Mouse (Mus musculus) liver, embryonic 11.5 days (tissue): Measurements from ENCODE around the gene Nrarp. TPM values are rescaled to one million over a fixed set of nuclear protein-coding genes. Genes with fewer than 3 reads are reported as not detected.

Source experiments
- ATAC-seq: fragments of 200-750 bp; cut with Nextera tagmentation; replicated peaks from 2 replicates; pipeline ENCODE4 v1.8.0; 2017; ENCODE audit warnings: moderate number of reproducible peaks, mild to moderate bottlenecking, moderate TSS enrichment, moderate library complexity; ENCODE audit not compliant: low FRiP score
- DNase-seq: peaks from one replicate; pipeline ENCODE4 v3.0.0-alpha.2; 2017; ENCODE audit warnings: low spot score
- H3K27ac ChIP-seq: fragments of 300-500 bp; sonication (generic); 2 replicates; pipeline ENCODE4 v1.5.1; 2014; ENCODE audit warnings: mild to moderate bottlenecking, low read depth, low read length, control low read depth
- H3K27me3 ChIP-seq: fragments of 300-500 bp; sonication (generic); replicated peaks from 2 replicates; pipeline ENCODE4 v1.6.1; 2014; ENCODE audit warnings: low read length, mixed read lengths; ENCODE audit not compliant: control insufficient read depth, insufficient read depth
- H3K36me3 ChIP-seq: fragments of 300-500 bp; sonication (generic); 2 replicates; pipeline ENCODE4 v1.6.1; 2014; ENCODE audit warnings: mild to moderate bottlenecking, low read length, moderate library complexity, mixed read lengths; ENCODE audit not compliant: control insufficient read depth, insufficient read depth
- H3K4me1 ChIP-seq: fragments of 300-500 bp; sonication (generic); replicated peaks from 2 replicates; pipeline ENCODE4 v1.6.1; 2014; ENCODE audit warnings: low read length, mixed read lengths; ENCODE audit not compliant: control insufficient read depth, insufficient read depth
- H3K4me2 ChIP-seq: fragments of 300-500 bp; sonication (generic); 2 replicates; pipeline ENCODE4 v1.6.1; 2014; ENCODE audit warnings: mild to moderate bottlenecking, control low read depth, moderate library complexity
- H3K4me3 ChIP-seq: fragments of 300-500 bp; sonication (generic); 2 replicates; pipeline ENCODE4 v1.5.1; 2014; ENCODE audit warnings: low read depth, low read length, control low read depth
- H3K9ac ChIP-seq: fragments of 300-500 bp; sonication (generic); 2 replicates; pipeline ENCODE4 v1.6.1; 2014; ENCODE audit warnings: low read depth, low read length, control low read depth
- H3K9me3 ChIP-seq: fragments of 300-500 bp; sonication (generic); 2 replicates; pipeline ENCODE4 v1.6.1; 2016; ENCODE audit warnings: low read length, inconsistent platforms, mixed read lengths; ENCODE audit not compliant: control insufficient read depth
- WGBS: fragments of 180-500 bp; shearing (Covaris S2); extraction: QIAGEN DNeasy Blood & Tissue Kit; methylation state at CpG from one replicate; pipeline ENCODE4 v1.1.7; 2014; 5-methylcytosine and 5-hydroxymethylcytosine counted together
- polyA plus RNA-seq: library from polyadenylated mRNA; unstranded; fragments of >200 nt; fragmentation: Nextera tagmentation; extraction: Ambion mirVana; gene quantifications from 2 replicates; pipeline ENCODE4 v1.2.1, GENCODE M21; 2014

Nrarp gene
- polyA plus RNA-seq, 1 experiment from 2014 or later, result 6.5 TPM

DNA sequence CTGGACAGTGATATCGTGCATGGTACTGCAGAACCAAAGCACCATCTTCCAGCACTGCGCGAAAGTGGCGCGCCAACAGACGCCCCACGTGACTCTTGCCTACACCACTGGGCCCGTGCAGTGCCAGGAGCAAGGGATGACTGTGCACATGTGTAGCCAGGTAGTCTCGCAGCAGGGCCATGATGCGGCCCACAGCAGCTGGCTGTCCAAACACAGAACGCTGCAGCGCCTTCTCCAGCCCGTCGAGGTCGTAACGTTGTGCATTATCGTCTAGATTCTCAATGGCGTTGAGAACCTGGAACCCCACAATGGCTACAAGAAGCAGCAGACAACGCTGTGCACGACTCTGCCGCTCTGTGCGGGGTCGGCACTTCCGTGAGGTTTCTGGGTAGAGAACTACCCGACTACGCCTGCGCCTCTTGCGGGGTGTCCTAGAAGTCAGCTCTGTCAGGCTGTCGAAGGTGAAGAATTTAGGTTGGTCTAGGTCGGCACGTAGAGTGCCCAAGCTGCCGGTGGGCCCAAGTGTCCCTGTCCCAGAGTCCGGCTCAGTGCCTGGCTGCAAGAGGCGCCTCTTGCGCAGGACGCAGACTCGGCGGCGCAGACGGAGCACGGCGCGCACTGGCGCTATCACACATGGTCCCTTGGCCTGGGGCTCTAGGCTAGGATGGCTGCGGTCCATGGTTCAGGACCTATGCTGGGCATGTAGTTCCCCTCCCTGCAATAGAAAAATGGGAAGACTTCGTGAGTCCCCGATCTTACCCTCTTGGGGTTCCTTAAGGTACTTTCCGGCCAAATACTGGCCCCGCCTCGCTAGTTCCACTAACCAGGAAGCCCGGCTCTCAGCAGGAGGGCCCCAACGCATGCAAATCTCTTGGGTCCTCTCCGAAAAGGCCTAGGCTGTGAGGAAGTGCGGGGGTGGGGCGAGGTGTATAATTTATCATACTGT, 14.9 kb downstream of the Nrarp start:
- 10% methylated on average over 55 of the region's 55 CpGs for WGBS
- Histone ChIP-seq H3K4me1 (peaks cover 40% of the 10 kb centered on the region), H3K36me3 (peaks cover 15% of the 10 kb centered on the region), H3K4me3 (peak overlapping the region; percentile 62), H3K9ac (peak overlapping the region; percentile 75), H3K9me3 (no peaks in the 10 kb centered on the region), H3K27me3 (no peaks in the 10 kb centered on the region; the same call in 1 of the 2 replicates), H3K27ac (peak overlapping the region; percentile 92), H3K4me2 (peak overlapping the region; percentile 84)
- ATAC-seq, result peak; percentile 60
- DNase-seq, result peak; percentile 73

DNA sequence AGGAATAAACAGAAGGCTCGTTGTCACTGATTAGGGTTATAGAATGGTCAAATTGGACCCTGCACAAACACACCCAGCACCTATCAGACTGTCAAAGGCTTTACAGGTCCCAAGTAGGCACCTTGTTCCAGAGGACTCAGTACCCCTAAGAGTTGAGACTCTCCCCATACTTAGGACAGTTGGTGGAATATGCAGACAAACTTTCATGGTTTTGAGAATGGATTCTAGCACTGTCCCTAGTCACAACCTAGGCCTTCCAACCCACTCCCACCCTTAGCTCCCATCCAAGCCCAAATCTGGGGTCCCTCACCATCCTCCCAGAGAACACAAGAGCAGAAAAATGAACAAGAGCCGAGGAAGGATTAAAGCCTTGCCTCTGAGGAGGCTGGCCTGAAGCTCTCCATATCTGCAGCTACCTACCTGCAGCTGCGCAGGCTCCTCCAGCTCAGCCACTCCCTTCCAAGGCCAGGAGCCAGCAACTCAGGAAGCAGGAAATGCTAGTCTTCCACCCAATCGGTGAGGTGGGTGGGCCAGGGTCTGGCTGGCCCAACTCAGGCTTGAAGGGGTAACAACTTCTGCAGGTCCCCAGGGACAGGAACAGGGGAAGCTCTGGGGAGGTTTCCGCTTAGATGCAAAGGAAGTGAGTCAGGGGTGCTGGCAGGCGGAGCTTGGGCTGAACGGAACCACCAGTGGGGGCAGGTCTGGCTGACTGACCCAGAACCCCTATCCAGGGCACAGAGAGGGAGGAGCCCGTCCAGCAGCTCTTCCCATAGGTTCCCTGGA, 15.8 kb downstream of the Nrarp start, which contains the start of gene Tor4a:
Tor4a (minus strand) TSS at position 715 of the 783 bp plus-strand sequence.
- WGBS, result 4% methylated on average over 8 of the region's 8 CpGs
- no peaks in the 10 kb centered on the region for H3K9me3 ChIP-seq
- H3K4me3 ChIP-seq, result peak within 1 kb of the TSS; percentile 62
- peak; percentile 73 for DNase-seq
- no peaks in the 10 kb centered on the region; the same call in 1 of the 2 replicates for H3K27me3 ChIP-seq
- peak; percentile 78 for ATAC-seq
- H3K9ac ChIP-seq, result peak within 1 kb of the TSS; percentile 75
- peaks cover 24% of the 10 kb centered on the region for H3K36me3 ChIP-seq
- H3K4me2 ChIP-seq, result peak within 1 kb of the TSS; percentile 84
- peaks cover 40% of the 10 kb centered on the region for H3K4me1 ChIP-seq
- H3K27ac ChIP-seq, result peak within 1 kb of the TSS; percentile 92

DNA sequence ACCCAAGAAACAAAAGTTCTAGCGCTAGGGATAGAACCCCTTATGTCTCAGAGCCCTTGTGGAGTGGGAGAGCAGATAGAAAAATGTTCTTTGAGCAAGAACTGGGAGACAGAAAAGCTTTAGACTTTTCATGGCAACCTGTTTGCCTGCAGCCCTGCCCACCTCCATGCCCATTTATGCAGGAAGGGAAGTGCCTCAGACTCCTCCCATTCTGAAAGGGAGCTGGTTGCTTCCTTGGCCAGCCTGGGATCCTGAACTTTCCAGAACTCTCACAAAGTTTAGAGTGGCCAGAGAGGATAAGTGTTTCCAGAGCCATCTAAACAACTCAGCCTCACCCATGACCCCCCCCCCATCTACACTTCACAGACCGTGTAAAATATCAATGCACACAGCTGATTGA, 16.6 kb downstream of the Nrarp start:
- peaks cover 27% of the 10 kb centered on the region for H3K36me3 ChIP-seq

DNA sequence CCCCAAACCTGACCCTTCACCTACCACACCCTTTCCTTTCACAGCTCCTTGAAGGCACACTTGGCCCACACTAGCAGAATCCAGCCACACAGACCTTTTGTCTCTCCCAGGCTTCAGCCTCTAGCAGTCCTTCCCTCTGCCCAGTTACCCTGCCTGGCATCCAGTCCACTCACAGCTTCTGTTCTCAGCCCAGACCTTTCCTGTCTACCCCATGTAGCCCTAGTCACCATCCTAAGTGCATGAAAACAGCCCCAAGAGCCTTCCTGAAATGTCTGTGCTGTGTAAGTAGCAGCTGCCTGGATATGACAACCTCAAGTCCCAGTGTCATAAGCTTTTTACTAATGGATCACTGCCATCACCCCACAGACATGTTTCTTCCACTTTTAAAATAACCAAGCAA, 17.4 kb downstream of the Nrarp start:
- no peak for ATAC-seq

More for the DNA sequence above, 16.6 kb downstream of the Nrarp start:
- no peak overlapping the region; the same call in 1 of the 2 replicates for H3K4me3 ChIP-seq
- DNase-seq (no peak), ATAC-seq (no peak)
- peaks cover 40% of the 10 kb centered on the region for H3K4me1 ChIP-seq
- H3K4me2 ChIP-seq, result peak overlapping the region; percentile 84
- H3K27ac ChIP-seq, result peak overlapping the region; percentile 92
- no peaks in the 10 kb centered on the region for H3K9me3 ChIP-seq
- H3K27me3 ChIP-seq, result no peaks in the 10 kb centered on the region; the same call in 1 of the 2 replicates
- no peak overlapping the region; the same call in 1 of the 2 replicates for H3K9ac ChIP-seq
- WGBS, result 25% methylated on average over 2 of the region's 2 CpGs

DNA sequence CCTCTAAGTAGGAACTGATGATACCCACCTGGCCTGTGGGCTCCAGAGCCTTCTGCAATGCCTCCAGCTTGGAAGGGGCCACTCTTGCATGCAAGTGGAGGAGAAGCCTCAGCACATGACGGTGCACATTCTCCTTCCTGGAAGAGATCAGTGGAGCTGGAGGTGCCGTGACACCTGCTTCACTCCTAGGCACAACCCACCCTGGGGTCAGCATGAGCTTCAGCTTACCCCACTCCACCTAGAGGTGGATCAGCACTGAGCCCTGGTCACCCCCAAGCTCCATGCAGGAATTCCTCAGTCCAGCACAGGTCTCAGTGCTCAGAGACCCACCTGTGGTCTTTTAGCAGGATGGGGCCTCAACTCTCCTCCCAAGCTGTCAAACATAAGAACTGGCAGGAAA, 20.1 kb downstream of the Nrarp start:
- ATAC-seq (no peak), DNase-seq (no peak)
- H3K4me2 ChIP-seq, result no peak overlapping the region
- H3K4me1 ChIP-seq, result peaks cover 17% of the 10 kb centered on the region
- H3K9me3 ChIP-seq, result no peaks in the 10 kb centered on the region
- WGBS, result 83% methylated on average over 2 of the region's 2 CpGs
- no peak overlapping the region for H3K4me3 ChIP-seq
- peaks cover 43% of the 10 kb centered on the region for H3K36me3 ChIP-seq
- H3K9ac ChIP-seq, result no peak overlapping the region
- H3K27me3 ChIP-seq, result no peaks in the 10 kb centered on the region
- H3K27ac ChIP-seq, result no peak overlapping the region

More for the DNA sequence above, 17.4 kb downstream of the Nrarp start:
- Histone ChIP-seq H3K9ac (no peak overlapping the region), H3K36me3 (peaks cover 29% of the 10 kb centered on the region), H3K4me1 (peaks cover 40% of the 10 kb centered on the region), H3K4me2 (no peak overlapping the region), H3K27me3 (no peaks in the 10 kb centered on the region; the same call in 1 of the 2 replicates), H3K27ac (peak overlapping the region; percentile 92; the same call in 1 of the 2 replicates), H3K4me3 (no peak overlapping the region), H3K9me3 (no peaks in the 10 kb centered on the region)
- DNase-seq, result no peak

DNA sequence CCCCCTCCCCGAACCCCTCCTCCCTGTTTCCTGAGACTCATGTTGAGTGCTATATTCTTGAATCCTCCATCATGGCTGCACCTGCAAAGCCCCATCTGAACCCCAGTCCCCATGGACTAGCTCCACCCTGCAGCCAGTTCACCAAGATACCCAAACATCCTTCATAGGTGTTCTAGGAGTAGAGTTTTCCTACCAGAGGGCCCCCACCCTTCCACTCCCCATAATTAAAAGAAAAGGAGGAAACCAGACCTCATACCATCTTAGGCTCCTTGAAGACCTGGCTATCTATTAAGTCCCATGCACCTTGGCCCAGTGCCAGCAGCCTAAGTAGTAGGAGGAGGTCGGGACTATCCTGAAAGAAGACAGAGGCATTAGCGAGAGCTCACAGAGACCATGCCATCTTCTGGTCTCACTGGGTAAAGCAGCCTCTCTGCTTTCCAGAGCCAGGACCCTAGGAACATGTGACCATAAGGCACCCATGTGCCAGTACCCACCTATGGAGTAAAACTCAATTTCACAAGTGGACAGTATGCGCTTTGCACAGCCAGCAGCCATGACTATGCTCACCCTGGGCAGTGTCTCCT, 23.2 kb downstream of the Nrarp start:
- Histone ChIP-seq H3K4me2 (no peak overlapping the region), H3K4me3 (no peak overlapping the region), H3K27me3 (no peaks in the 10 kb centered on the region), H3K36me3 (peaks cover 54% of the 10 kb centered on the region), H3K9ac (no peak overlapping the region), H3K9me3 (no peaks in the 10 kb centered on the region), H3K4me1 (no peaks in the 10 kb centered on the region), H3K27ac (no peak overlapping the region)
- DNase-seq, result no peak
- no peak; the same call in 1 of the 2 replicates for ATAC-seq
- WGBS, result 67% methylated on average over 4 of the region's 4 CpGs

DNA sequence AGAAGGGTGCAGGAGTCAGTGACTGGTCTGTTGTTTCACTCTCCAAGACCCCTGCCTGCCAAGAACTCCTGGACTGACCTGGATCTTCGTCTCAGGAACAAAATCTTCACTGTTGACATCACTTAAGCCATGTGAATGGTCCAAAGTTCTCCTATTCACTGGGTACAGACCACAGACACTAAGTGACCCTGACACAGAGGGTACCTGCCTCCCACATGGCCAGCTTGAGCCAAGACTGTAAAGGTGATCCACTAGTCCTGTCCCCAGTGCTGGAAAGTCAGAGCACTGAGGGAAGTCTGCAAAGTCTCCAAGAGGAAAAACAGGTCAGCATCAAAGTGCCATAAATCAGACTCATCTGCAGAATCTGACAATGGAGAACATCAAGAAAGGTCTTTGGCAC, 27.0 kb downstream of the Nrarp start:
- Histone ChIP-seq H3K9me3 (no peaks in the 10 kb centered on the region), H3K36me3 (peaks cover 33% of the 10 kb centered on the region), H3K9ac (no peak overlapping the region)

DNA sequence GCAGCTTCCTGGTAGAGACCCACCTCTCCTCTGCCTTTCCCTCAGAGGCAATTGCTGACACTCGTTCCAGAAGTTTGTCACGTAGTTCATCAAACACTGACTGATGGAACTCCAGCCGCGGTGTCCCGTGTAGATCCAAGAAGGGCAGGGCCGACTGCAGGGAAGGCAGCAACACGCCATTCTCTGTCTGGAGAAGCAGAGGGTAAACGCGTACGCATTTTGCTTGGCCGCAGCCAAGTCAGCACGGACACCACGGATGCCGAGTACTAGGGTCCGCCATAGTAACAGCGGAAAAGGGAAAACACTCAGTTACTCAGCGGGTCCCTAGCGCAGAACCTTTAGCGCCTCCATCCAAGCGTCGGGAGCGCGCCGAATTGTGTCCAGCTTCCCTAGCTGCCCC, 30.1 kb downstream of the Nrarp start:
- H3K4me3 ChIP-seq, result peak overlapping the region; percentile 89
- peak overlapping the region; percentile 88 for H3K9ac ChIP-seq
- under 1% methylated on average over 24 of the region's 24 CpGs for WGBS
- H3K9me3 ChIP-seq, result no peaks in the 10 kb centered on the region
- H3K27me3 ChIP-seq, result no peaks in the 10 kb centered on the region
- peak; percentile 13 for ATAC-seq
- no peak for DNase-seq
- H3K4me1 ChIP-seq, result peaks cover 16% of the 10 kb centered on the region
- H3K4me2 ChIP-seq, result peak overlapping the region; percentile 76
- peak overlapping the region; percentile 65 for H3K27ac ChIP-seq
- peaks cover 16% of the 10 kb centered on the region for H3K36me3 ChIP-seq

More for the DNA sequence above, 27.0 kb downstream of the Nrarp start:
- WGBS, result 71% methylated on average over 1 of the region's 1 CpGs
- no peak overlapping the region for H3K4me2 ChIP-seq
- DNase-seq (no peak), ATAC-seq (no peak)
- H3K4me1 ChIP-seq, result peaks cover 16% of the 10 kb centered on the region
- no peaks in the 10 kb centered on the region for H3K27me3 ChIP-seq
- no peak overlapping the region for H3K27ac ChIP-seq
- no peak overlapping the region for H3K4me3 ChIP-seq
